Mouse (Mus musculus) ovary, adult 18-20 months (tissue): Measurements from ENCODE around the gene Dkk1.
"Not testable (repeated sequence)": the region's sequence is repeated elsewhere in the genome, so short reads cannot be mapped to it uniquely, and the experiment has no call there.

Experiments
- DNase-seq: peaks from one replicate; pipeline ENCODE4 v3.0.0; 2022; ENCODE audit warnings: low spot score, mixed read lengths

Dkk1 gene

DNA sequence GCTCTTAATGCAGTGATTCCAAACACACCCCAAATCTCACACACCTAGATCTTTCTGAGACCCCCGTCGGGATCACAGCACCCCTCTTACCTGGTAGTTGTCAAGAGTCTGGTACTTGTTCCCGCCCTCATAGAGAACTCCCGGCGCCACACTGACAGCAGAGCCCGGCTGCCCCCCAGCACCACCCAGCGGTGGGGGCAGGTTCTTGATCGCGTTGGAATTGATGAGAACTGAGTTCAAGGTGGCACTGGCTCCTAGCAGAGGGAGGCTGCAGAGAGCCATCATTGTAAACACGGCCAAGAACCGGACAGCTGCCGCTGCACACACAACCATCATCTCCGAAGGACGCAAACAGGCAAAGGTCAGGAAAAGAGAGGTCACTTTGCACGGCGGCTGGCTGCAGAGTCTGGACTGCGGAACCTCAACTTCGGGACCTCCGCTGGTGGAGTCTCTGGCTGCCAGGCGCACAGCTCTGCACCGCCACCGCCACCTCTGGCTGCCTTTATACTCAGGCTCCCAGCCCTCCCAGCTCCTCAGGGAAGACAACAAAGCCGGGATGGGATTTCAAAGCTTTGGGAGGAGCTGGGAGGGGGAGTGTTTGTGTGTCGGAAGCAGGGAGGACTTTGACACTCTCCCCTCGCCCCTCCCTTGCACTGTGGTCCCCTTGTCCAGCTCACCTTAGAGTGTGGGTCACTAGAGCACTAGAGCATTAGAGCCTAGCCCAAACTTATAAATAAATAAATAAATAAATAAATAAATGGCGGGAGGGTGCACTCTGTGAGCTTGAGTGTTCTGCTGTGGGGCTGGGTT is at the start of gene Dkk1:
Gene Dkk1 (minus strand): TSS at position 622 of the 810 bp plus-strand sequence.
- DNase-seq, result no peak

DNA sequence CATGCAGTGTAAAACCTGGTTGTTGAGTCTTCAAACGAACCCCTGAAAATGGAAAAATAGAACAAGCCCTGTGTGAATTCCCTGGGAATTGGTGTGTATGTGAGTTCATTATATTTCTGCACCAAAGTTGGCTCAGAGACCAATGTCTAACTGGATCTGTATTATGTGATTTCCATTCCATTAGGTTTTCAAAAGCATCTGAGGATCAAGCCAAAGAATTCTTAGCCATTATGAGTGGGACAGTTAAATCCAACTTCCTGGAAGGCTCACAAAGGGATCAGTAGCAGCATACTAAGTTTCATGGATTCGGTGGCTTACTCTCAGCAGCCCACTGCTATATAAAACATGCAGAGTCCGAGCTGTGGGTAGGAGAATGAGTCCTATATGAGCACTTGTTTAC is 36.9 kb upstream of the Dkk1 start:
- no peak for DNase-seq

DNA sequence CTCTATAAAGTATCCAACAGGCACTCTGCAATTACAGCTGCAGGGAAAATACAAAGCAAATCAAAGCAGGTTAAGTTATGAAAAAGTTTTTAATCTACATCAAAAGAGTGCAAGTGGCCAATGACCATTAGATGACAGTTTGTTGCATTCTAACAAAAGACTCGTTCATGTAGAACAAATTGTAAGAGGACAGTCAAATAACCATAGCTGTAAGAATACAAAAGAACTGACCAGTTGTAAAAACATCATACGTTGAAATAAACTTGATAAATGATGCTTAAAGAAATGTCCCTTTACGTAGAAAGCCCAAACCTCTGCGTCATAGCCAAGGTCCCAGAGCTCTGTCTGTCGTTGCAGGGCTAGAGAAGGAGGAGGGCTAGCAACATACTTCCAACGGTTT is 15.1 kb upstream of the Dkk1 start:
- DNase-seq, result no peak

DNA sequence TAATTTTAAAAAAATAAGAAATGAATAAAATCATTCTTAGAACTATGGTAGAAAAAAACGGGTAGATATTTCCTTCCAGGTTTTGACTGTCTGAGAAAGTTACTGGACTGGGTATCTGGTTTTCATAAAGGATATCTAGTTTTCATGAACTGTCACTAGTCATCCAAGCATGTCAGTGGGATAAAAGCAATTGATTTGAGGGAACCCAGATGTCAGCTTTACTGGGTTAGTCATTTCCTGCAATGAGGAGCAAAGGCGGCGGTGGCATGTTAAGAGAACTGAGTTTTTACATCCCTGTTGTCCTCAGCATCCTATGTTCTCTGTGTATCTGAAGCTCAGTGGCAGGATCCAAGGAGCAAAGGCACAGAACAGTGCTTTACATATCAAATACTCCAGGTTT is 14.4 kb upstream of the Dkk1 start:
- no peak for DNase-seq

DNA sequence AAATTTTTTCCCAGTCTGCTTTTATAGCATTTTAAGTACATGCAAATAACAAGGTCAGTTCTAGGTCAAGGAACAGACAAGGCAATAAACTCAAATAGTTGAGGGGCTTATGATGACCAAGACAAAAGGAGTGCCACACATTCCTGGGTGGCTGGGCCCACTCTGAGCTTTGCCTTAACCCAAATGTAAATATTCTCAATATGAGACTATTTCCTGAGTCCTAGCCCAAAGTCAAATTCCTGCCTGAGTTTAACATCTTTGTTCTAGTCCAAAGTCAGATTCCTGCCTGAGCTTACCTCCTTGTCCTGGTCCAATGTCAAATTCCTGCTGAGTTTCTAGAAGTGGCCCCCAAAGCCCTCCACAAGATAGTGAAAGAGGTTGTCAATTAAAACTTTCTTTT is 8.6 kb upstream of the Dkk1 start:
- DNase-seq, result no peak

DNA sequence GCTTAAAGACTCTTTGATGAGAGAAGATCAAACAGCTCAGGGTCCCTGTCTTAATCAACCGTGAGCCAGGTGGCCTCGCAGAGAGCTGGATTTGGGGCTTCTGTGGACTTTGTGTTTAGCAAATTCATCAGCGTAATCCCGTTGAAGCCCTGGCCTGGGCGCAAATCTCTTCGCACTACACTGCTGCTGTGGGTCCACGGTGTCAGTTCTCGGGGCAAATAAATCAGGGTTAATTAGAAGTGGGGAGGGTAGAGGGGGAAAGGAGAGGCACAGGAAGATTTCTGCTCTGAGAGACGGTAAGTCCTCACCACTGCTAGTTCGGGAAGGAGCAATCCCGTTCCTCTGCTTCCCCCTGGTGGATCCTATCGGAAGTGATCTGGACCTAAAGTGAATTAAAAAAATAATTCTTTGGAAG is 5.0 kb upstream of the Dkk1 start:
- DNase-seq, result no peak

DNA sequence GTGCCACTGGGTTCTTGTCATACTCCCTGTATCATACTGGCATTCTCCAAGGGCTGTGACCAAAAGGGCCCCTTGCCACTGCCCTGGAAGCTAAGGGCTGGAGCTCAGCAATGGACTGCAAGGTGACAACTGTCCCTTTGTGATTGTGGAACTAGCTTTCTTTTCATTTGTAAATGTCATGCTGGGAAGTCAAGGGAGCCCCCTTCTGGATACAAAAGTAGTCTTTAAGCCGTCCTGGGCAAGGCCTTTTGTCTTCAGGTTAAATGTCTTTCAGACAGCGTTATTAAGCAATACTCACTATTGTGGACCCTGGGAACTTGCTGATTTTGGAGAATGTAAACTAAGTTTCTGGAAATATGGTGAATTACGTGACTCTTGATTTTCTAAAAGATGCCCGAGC is 4.3 kb upstream of the Dkk1 start:
- DNase-seq, result no peak

DNA sequence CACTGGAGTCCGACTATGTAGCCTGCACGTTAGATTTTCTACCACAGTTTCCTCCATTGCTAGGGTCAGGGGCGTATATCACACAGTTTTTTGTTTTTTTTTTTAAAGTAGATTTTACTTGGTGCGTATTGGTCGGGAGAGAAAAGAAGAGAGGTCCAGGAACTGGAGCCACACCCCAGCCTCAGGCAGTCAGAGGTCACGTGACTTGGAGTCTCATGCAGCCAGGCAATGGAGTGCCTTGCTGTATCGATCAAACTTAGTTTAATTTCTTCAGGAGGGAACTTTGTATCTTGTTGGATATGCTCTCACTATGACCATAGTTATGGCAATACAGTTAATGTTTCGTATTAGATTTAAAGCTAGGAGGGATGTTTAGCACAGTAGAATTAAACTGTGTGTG is 2.8 kb upstream of the Dkk1 start:
- DNase-seq, result no peak

DNA sequence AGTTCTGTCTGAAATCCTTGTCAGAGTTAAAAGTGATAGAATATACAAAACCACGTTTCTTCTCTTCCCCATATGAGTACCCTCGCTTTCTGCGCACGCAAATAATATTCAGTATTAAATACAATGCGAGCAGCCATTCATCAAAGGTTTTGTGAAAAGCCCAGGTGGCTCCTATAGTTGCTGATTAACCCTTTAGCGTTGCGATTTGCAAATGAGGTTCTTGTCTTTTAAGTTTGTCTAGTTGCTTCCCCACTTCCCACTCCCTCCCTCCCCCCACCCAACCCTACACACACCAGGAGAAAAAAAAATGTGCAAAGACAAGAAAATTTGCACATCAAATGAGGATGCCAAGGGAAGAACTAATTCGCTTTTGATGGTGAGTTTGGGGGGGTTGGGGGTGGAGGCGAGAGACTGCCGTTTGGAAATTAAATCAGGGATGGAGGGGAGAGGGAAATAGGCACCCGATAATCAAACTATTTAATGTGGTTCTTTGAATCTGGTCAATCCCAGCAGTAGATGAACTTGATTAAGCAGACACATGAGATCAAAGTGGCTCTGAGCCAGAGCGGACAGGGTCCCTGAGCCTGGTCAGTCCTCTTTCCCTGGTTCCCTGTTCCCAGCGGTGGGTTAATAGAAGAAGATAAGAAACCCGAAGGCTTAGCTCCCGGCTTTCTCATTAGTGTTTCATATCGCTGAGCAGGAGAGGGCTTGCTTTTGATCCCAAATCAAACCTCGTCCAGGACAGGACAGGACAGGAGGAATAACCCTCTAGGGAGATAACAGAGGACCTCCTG is 586 bp upstream of the Dkk1 start:
- DNase-seq, result no peak

DNA sequence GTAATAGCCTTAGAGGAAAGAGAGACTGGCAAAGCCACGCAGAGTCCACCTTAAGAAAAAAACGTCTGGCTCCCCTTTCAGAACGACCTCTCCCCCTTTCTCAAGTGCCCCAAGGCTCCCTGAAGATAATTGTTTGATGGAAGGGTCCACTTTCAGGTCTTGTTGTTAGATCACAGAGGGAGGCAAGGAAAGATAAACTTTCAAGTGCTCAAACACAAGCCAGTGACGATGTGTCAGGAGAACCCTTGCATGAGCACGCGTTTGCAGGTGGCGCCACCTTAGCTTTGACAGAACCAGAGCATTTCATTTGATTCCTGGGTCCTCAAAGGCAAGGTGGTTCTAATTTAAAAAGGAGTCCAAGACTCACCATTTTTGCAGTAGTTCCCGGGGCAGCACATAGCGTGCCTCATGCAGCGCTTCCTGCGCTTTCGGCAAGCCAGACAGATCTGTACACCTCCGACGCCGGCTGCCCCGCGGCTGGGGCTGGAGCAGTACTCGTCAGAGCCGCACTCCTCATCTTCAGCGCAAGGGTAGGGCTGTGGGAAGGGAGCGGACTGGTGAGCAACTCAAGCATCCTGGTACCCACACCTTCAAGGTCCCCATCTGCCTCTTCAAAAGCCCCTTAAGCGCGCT is 938 bp downstream of the Dkk1 start:
- DNase-seq, result no peak

DNA sequence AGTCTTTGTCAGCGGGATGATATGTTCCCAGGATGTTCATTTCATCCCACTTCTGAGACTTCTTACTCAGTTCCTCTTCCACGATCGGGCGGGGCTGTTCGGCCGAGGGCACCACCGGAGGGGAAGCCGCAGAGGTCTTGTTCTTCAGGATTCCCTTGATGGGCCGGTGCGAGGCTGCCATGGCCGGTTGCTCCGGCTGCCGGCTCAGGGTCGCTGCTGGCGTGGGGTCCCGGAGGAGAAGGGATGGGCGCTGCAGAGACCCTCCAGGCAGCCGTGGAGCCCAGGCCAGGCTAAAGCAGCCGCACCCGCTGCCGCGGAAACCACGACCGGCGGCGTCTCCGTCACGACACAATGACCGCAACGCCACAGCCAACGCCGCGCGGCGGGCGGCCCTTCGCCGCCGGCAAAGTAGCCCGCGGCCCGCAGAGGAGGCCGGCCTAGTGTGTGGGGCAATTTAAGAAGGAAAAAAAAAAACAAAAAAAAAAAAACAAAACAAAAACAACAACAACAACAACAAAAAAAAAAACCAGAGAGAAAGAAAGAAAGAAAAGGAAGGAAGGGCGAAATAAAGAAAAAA is 10.0 kb downstream of the Dkk1 start:
- not testable (repeated sequence) for DNase-seq

DNA sequence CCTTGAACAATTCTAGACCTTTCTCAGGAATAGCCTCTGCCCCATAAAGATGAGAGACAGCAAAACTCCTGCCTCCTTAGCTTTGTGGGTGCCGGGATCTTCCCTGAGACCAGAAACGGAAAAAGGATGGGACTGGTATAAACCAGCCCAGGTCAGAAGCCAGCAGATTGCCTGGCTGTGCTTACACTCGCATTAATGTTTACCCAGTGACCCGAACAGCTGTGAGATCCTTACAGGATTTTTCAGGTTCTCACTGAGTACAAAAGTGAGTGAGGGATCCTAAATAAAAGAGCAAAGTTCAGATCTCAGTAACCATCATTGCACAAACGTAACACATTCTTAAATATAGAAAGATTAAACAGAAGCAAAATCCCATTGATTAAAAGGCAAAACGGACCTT is 32.7 kb downstream of the Dkk1 start:
- no peak for DNase-seq

DNA sequence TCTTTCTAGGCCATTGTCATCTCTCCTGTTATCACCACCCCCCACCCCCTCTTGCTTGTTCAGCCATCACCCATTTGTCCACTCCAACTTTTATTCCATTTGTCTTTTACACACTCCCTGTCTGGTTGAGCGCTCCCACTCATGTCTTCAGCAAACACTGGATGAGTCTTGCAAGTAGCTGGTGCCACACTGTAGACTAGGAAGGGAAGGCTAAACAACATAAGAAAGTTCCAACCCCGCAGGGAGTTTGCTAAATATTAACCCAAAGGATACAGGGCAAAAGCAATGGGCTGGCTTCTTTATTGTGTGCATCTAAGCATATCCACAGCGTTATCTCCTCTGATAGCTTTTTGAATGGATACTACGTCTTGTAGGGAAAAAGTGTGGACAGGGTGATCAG is 39.0 kb downstream of the Dkk1 start:
- DNase-seq, result no peak

DNA sequence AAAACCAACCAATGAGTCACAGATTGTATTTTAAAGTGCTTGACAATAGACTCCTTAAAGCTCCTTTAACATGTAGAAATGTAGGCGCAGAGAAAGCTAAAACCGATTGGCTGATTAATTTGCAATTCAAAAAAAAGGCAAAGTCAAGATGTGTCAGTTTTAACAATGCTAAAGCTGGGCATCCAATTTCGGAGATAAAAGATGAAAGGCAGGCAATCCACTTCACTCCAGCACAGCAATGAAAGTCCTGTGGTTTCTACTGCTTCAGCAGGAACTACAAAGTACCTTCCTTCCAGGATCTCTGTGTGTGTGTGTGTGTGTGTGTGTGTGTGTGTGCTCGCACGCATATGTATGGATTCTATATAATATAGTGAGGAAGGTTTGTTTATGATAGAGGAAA is 44.0 kb downstream of the Dkk1 start:
- DNase-seq, result no peak
